Mouse (Mus musculus) B cell, adult 2 months (primary cell): ENCODE measurements at regions not wholly inside any gene's neighbourhood (a gene's known extent, or its start where the extent isn't known, plus 50 kb on each side); places are given as distances from the start of the nearest gene placed in this dataset.

ENCODE experiments used
- DNase-seq, 2 experiments: peaks; one replicate each; pipeline ENCODE4 v3.0.0; 2022

GRCm38 (mm10) chr1:92386752-92387151, 86.9 kb downstream of the Ndufa10 start:
- DNase-seq: no peak

- no peak for DNase-seq
Measured at GRCm38 (mm10) chr1:92384945-92385344, 88.7 kb downstream of the Ndufa10 start.

DNA sequence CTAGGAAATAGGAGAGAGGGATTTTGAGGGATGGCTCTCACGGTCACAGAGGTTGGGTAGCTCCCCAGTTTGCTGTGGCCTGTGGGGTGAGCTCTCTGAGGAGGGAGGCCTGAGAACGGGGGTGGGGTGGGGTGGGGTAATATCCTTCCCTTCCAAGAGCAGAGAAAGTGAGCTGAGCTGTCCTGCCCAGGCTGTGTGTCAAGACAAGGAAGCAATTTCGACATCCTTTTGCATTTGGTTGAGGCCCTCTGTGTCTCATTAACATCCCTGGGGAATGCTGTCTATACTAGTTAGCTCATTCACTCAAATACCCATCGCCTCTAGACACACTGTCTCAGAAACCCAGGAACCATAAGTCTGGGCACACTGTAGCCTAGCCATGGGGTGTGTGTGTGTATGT, 89.9 kb downstream of the Ndufa10 start:
- no peak for DNase-seq

GRCm38 (mm10) chr1:92379510-92379886, 94.2 kb downstream of the Ndufa10 start:
- DNase-seq: no peak

DNA sequence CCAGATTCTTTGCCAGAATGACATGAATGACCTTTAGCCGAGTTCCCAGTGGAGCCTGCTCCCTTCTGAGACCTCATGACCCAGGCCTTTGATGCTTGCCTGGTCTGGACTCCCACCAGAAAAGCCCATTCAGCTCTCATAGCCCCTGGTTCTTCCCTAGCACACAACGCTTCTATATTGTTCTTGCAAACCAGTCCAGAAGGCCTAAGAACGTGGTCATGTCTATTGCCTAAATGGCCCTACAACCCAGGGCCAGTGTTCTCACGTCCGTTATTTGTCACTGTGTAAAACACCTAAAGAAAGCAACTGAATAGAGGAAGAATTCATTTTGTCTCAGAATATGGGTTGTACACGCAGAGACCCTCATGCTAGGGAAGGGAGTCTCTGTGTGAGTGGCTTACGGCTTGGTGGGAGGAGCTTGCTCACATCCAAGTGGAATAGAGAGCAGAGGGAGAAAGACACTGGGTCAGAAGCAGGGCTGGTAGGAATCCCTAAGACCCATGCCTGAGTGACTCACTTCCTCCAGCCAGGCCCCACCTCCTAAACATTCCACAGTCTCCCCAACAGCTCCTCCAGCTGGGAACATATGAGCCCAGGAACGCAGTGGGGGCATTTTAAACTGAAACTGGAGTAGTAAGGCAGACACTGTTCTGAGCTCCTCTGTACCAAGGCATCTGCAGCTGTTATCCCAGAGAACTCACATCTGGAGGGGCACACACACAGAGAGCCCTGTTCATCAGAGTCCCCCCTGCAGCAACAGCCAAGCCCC, 94.7 kb downstream of the Ndufa10 start:
- DNase-seq: no peak

DNA sequence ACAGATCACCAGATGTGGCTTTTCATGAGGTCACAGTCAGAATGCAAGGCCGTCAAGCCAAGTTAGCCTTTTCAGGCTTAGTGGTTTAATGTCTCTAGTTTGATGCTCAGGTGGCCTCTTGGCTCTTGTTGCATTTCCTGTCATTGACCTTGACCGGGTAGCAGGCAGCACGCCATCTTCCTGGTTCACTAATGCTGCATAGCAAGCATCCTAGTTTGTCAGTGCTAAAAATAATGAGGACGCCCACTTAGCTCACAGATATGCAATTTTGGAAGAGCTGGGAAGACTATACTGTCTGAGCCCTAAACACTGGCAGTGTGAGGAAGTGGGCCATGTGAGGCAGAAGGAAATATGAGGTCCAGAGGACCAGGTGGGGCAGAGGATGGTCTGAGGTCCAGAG, 97.2 kb downstream of the Ndufa10 start:
- DNase-seq: no peak

DNA sequence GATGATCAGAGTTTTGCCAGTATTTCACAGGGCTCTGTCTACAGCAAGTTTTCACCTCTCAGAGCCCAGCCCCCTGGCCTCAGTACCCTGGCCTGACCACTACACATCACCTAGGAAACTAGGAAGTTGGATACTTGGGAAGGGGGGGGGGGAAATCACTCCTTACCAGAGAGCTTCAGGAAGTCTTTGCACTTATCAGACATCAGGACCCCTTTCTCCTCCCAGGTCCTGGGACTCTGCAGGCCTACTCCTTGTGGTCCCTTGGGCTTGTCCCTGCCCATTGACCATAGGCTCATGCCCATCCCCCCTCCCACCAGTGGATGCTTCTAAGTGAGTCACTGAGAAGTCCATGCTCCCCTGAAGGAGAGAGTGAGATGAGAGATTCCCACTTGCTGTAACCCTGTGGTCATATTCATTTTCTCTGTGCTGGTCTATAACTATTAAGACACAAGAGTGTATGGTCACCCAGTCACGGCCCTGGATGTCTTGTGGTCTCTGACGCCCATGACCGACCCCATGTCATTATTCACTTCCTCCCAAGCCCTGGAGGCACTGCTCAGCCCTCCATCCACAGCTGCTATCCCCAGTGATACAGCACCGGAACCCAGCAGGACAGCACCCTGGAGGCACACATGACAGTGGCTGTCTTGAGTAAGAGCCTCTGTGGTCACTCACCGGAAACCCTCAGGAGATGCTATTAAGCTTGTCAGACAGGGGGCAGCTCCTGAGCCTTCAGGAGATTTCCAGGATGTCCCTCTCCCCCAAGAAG, 101.3 kb downstream of the Ndufa10 start:
- no peak for DNase-seq

GRCm38 (mm10) chr1:92371357-92371981, 102.2 kb downstream of the Ndufa10 start:
- no peak for DNase-seq

DNA sequence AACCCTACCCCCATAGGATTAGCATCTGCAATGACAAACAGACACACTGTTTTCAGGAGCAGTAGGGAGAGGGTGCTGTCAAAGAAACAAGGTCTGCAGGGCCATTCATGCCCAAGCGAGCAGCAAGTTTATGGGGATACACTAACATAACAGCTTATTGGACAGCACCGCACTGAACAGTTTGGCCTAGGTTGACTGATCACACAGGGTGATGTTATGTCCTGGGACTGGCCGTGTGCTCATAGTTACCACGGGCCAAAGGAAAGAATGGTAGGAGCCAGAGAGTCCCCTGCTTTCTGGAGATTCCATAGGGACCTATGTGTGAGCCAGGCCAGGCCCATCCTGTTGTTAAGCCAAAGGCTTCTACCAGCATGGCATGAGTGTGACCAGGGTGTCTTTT, 102.8 kb downstream of the Ndufa10 start:
- DNase-seq: no peak

DNA sequence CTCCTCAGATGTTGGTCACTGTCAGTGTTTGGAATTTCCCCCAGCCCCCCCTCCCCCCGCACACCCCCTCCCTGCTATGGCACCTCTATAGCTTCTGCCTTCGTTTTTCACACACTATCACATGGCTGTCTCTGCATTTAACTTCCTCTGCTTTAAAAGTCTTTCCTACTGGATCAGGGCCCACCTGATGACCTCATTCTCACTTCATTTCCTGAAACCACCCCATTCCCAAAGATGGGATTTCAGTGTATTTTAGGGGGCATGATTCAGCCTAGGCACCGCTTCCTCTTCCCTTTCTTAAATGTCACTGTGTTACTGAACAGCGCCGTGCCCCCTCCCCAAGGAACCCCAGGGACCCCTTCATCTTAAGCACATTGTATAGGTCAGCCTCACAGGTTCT, 103.7 kb downstream of the Ndufa10 start:
- DNase-seq: no peak

- no peak for DNase-seq
Measured at GRCm38 (mm10) chr1:92366249-92366648, 107.4 kb downstream of the Ndufa10 start.

- DNase-seq: no peak
Measured at GRCm38 (mm10) chr1:92365366-92366075, 108.1 kb downstream of the Ndufa10 start.

DNA sequence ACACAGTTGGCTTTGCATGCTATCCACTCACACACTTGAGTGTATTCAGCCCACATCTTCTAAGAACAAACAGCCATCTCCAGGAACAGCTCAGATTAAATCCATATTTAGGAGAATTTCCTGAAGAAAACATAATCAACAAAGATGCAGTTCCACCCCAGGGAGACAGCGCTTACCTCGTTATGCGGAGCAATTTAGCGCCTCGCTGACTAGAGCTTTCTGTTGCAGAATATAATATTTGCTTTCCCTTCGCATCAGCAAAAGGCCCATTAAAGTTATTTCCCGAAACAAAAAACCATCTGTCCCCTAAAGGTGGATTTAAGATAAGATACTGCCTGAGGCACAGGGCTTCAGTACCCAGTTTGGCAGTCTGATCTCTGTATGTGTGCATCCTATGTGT, 112.0 kb downstream of the Ndufa10 start:
- DNase-seq: no peak

DNA sequence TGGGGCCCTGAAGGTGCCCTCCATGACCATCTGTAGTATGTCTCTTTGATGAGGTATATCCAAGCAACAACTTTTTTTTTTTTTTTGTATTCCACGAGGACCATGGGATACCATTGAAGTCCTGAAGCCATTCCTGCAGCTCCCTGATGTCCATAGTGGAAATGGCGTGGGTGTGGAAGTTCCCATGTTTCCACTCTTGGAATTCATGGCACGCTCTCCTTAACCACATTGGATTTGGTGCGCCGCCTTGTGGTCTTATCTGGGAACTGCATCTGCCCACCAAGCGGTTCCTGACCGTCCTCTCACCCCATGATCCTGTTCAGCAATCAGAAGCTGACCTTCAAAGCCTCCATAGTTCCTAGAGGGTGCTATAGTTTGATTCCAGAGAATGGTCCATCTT, 113.4 kb downstream of the Ndufa10 start:
- DNase-seq: peak; percentile 39 to 49

DNA sequence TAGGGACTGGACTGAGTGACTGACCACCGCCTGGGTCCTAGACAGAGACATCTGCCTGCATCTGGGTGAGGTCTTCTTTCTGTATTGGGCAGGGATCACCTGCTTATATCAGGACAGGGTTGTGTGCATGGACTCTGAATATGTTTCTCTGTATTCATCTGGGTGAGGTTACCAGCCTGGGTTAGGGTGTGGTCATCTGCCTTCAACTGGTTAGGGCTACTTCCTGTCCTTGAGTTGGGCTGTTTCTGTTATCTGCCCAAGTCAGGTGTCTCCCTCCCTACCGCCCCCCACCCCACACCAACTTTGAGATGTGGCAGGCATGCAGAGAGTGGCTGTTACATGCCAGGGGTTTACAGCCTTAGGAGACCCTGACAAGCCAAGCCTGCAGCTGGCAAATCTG, 114.2 kb downstream of the Ndufa10 start:
- no peak for DNase-seq

DNA sequence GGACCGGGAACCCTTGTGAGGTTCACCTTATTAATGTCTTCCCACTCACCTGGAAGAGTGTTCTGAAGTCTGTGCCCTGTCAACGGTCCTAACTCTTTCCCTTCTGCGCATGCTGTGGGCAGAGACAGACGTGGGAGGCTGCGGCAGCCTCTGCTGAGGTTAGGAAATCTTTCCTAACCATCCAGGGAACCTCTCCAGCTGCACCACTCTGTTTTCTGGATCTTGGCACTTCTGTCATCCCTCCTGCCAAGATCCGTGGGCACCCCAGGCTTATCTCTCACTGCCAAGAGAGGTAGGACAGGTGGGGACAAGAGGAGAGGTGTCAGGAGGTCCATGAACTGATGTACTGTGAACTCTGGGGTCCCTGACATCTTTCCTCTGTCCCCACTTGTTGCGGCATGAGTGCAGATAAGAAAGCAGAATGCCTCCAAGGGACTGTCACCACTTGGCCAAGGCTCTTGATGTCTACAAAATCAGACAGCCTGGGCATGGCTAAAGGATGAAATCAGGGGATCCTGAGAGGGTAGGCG, 114.8 kb downstream of the Ndufa10 start:
- DNase-seq: no peak

DNA sequence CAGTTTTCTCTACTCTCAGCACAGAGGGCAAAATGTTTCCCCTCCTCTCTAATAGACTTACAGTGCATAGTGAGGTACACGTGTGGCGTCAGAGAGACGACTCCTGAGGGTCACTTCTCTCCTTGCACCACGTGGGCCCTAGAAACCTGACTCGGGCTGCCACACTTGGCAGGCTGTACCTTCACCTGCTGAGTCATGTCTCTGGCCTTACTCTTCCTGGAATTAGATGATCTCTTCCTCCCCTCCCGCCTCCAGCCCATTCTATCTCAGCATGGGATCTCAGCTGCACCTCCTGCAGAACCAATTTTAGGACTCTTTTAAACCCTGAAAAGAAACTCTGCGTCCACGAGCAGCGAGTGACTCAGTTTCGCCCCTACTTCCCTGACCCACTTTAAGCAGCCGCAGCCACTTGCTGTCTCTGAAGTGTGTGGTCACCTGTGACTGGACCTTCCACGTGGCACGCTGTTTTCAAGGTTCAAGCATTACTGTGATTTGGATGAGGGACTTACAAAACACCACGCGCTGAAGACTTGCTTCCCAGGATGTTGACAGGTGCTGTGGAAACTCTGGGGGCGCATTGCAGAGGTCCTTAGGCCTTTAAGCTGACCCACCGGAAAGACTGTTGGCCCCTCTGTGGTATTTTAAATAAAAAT, 125.2 kb downstream of the Ndufa10 start:
- DNase-seq: no peak

GRCm38 (mm10) chr1:92347656-92348055, 126.0 kb downstream of the Ndufa10 start:
- DNase-seq: no peak

GRCm38 (mm10) chr1:92343768-92344167, 129.9 kb downstream of the Ndufa10 start:
- DNase-seq: no peak

DNA sequence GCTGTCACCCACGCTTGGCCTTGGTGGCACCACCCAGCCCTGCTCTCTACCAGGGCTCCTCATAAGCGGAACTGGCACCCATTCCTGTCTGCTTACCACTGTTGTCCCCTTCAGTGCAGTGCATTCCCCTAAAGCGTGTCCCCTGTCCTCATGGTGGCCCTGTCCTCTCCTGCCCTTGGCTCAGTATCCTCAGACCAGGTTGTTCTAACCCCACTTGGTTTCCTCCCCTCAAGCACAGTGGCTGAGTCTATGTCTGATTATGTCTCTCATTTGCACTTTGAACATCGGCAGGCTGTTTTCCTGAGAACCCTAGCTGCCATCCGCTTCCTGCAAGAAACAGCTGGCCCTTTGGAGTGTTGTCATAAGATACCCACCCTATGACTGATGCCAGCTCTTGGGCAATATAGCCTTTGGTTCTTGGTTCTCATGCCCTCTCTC, 130.5 kb downstream of the Ndufa10 start:
- DNase-seq: no peak

GRCm38 (mm10) chr1:92341846-92342540, 131.7 kb downstream of the Ndufa10 start:
- DNase-seq: no peak

GRCm38 (mm10) chr1:92340644-92341043, 133.0 kb downstream of the Ndufa10 start:
- DNase-seq: no peak
